Mouse (Mus musculus): ENCODE measurements around the gene Qrich2.
"Not testable (repeated sequence)": the region's sequence is repeated elsewhere in the genome, so short reads cannot be mapped to it uniquely, and the experiment has no call there.

Qrich2 gene

DNA sequence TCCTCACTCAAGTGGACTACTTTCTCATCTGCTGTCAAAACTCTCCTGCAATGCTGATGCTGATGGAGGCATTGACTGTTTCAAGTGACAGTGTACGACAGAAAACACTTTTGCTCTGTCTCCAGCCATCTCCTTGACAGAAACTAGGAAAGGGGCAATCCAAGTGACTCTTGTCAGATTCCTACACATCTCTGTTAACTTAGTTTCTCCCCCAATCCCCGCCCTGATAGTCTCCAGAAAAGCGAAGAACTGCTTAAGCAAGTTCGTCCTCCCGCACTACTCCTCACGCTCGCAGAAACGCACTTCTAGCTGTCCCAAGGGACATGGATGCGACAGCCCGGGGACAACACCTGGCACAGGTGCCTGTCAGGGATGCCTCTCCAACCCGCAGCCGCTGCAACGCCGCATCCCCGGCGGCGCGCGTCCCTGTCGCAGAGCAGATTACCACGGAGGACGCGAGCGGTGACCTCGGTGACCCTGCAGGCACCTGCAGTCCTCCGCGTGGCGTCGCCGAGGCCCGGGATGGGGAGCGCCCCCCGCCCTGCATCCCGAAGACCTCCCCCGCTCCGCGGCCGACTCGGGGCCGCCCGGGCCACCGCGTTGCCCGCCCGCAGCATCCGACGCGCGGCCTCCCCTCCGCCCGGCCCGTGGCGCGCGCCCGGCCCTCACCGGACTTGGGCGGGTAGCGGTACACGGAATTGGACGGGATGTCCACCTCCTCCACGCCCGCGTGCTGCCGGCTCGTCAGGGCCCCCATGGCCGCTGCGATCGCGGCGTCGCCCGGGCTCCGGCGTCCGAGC is 53.8 kb downstream of the Qrich2 start:
- DNase-seq (ENCODE audit: low spot score in 2 of 2) = no peak

DNA sequence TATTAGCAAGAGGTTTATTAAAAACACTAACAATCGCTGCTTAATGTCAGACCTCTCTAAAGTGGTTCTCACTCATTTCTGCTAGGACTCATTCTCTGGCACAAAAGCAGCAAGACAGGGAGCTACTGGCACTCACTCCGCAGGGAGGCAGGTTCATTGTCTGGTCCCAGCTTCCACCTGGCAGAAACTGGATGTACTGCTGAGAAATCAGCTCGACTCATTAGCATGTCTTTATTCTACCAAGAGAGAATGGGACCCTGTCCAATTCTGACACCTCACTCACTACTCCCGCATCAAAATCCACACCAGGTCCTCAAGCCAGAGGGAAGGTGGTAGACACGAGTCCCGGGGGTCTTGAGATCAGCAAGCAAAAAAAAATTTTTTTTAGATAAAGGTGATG is 54.5 kb downstream of the Qrich2 start:
- no peak for DNase-seq (ENCODE audit: low spot score in 2 of 2)

DNA sequence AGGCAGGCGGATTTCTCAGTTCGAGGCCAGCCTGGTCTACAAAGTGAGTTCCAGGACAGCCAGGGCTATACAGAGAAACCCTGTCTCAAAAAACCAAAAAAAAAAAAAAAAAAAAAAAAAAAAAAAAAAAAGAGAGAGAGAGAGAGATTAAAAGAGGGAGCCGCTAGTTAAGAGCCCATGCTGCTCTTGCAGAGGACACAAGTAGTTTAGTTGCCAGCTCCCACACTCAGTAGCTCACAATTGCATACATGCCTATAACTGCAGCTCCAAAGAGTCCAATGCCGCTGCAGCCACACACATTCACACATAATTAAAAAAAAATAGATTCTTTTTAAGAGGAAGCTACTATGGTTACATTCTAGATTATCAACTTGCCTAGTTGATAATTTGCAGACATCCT is 55.6 kb downstream of the Qrich2 start:
- not testable (repeated sequence) for DNase-seq (ENCODE audit: low spot score in 2 of 2)

DNA sequence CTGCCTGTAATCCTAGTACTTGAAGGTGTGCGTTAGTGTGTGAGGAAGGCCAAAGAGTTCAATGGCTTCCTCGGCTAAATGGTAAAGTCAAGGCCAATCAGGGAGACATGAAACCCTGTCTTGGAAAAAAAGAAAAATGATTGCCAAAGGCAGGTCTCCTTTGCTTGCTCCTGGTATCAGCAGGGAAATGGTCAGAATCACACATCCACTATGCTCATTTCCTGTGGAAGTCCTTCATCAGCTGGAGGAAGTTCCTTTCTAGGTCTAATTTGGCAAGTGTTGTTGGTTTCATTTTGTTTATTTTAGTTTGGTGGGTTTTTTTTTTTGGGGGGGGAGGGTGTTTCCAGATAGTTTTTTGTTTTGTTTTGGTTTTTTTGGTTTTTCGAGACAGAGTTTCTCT is 57.0 kb downstream of the Qrich2 start:
- DNase-seq (ENCODE audit: low spot score in 2 of 2) = no peak

DNA sequence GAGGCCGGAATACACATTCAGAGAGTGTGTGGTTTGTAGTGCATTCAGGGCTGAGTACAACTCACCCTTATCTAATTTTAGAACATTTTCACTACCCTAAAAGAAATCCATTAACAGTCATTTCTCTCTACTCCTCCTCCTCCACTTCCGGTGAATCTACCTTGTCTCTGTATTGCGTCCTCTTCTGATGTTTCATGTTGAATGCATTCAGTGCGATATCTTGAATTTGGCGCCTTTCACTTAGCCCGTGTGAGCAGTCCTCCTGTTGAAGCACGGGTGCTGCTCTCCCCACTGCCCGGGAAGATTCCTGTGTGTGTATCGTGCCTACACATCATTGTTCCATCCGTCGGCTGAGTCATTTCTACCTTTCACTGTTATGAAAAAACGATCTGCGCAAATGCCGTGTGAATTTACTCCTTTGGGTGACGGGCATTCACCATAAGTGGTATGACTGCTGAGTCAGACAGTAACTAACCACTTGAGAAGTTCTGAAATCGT is 59.8 kb downstream of the Qrich2 start:
- no peak for DNase-seq (ENCODE audit: low spot score in 2 of 2)

DNA sequence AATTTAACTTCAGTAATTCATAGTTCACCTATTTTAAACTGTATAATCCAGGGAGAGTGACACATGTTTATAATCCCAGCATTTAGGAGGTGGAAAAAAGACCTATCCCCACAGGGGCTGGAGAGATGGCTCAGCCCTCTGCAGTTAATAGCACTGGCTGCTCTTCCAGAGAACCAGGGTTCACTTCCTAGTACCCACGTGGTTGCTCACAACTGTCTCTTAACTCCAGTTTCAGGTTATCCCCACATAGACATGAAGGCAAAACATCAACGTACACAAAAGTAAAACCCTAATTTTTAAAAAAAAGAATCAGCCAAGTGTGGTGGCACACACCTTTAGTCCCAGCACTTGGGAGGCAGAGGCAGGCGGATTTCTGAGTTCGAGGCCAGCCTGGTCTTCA is 60.4 kb downstream of the Qrich2 start:
- no peak for DNase-seq (ENCODE audit: low spot score in 2 of 2)

DNA sequence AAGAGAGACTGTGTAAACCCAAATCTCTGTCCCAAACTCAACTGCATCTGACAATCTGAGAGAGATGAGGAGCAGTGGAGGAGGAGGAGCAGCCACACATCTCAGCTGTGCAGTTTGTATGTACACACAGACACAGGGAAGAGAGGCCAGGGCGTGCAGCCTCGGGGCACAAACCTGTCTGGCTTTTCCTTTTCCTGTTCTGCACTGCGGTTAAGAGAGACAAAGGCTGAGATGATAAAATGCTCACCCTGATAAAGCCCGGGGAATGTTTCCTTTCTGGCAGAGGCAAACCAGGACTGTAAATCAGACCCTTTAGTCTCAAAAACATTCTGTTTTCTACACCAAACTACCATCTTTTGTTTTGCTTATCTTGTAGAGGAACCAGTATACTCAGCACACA is 65.5 kb downstream of the Qrich2 start:
- DNase-seq (ENCODE audit: low spot score in 2 of 2) = no peak

DNA sequence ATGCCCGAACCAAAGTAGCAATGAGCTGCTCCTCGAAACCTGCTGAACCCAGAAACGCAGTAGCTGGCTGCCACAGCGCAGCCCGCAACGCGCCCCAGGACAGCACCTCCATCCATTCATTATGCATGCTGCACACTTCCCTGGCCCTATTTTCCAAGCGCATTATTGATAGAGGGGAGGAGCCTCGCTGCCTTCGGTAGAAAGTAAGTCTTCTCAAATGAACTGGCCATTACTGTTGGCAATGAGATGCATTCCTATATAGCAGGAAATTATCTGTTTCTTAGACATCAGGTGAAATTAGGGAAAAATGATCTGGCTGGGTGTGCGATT is 67.7 kb downstream of the Qrich2 start:
- DNase-seq (ENCODE audit: low spot score in 2 of 2) = no peak

DNA sequence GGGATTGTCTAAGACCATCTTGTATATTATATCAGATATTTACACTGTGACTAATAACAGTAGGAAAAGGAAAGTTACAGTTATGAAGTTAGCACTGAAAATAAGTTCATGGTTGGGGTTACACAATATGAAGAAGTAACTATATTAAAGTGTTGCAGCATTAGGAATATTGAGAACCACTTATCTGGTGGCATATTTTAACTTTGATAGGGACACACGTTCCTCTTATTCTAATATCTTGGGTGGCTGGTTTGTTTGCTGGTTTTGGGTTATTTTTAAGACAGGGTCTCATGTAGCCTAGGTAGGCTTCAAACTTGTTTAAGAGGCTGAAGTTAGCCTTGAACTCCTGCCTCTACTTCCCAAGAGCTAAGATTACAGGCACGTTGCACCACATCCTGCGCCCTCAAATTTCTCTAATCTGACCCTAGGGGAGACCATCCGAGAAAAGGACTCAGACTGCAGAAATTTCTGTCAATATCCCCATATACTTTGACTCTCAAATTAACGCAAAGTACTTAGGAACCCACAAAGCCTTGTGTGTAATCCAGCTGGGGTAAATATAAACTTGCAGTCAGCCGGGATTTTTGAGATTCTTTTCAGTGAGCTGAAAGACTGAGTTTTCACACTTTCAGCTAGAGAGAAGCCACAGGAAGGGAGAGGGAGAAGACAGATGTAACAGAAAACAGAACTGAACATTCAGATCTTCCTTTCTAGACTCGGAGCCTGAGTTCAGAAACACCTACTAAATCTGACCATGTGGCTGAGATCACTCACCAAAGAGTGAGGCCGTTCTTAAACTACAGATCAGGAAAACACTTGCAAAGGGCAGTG is 68.3 kb downstream of the Qrich2 start:
- DNase-seq (ENCODE audit: low spot score in 2 of 2) = no peak

DNA sequence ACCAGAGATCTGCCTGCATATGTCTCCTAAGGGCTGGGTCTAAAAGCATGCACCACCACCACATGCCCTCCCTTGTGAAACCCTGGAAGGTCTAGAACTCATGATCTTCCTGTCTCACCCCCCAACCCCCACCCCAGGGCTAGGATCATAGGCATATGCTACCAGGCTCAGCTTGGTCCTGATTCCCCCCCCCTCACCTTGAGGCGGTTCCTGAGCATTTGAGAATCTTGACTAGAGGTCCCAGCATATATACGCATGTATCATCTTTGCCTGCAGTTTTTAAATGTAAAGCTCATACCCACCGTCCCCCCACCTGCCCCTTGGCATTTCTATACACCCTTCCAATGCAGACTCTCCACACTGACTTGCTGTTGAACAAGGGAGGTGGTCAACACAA is 69.1 kb downstream of the Qrich2 start:
- no peak for DNase-seq (ENCODE audit: low spot score in 2 of 2)

DNA sequence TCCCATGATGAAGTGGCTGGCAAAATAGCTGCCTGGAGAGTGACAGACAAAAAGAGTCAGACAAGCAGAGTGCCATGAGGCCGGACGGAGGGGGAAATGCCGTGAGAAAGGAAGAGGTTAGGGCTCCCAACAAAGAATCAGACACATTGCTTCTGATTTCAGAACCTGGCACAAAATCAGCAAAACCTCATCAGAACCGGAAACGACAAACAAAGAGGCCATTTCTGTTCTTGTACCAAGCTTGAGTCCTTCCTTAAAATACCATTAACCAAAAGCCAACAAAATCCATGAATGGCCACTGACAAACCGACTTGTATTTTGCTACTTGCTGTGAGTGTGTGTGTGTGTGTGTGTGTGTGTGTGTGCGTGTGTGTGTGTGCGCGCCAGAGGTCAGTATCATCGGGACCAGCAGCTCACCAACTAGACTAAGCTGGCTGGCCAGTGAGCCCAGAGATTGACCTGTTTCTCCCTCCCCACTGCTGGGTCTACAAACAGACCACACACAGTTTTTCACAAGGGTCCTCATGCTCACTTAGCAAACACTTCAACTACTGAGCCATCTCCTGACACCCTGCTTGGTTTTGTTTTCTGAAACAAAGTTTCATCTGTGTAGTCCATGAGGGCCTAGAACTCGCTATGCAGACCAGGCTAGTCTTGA is 69.6 kb downstream of the Qrich2 start:
- no peak for DNase-seq (ENCODE audit: low spot score in 2 of 2)

DNA sequence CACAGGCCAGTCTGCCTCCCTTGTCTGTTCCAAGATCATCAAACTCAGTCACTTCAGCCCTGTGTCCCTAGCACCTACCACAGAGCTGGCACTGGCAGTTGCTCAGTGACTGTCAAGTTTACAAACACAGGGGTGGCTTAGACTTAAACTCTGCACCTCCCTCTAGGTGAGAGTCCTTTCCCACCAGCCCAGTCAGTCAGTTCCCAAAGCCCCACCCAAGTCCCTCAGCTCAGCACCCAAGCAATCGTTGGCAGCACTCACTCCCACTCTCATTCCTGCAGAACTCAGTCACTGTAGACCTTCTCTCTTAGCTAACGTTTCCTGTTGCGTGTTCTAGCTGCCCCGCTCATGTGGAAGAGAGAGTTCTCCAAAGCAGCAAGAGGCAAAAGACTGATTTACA is 71.3 kb downstream of the Qrich2 start:
- DNase-seq (ENCODE audit: low spot score in 2 of 2) = no peak

Measured in frontal cortex, postnatal 36 days (tissue).